Comparison of ENCODE assay signal across 8 mouse cellular contexts in the genomic region with DNA sequence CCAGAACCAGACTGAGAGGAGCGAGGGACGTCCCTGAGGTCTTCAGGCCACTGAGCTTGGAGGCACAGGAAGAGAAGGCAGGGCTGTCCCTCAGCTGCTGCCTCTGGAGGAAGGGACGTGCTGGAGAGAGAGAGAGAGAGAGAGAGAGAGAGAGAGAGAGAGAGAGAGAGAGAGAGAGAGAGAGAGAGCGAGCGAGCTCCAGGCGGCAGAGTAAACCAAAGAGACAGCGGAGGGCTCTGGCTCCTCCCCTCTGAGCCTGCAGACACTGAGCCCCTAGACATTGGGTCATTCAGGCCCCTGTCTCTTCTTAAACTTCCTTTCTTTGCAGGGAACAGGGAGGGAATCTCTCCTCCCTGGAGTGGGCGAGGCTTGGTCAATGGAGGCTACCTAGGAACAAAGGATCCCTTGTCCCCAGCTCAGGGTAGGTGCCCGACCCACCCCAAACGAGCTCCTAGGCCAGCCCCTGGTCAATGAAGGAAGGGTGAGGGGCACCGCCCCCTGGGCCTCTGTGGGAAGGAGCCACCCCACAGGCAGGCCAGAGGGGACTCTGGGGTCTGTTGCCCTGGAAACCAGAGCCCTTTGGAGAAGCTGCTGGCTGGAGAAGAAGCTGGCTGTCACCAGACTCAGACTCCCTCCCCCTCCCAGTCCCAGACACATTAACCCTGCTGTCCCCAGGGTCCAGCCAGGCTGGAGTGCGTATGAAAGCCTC. TPM values are rescaled to one million over a fixed set of nuclear protein-coding genes. Genes with fewer than 3 reads are reported as not detected.
A peak's percentile ranks its signal among the peaks of the same experiment; 100 is the strongest.
DNase-seq lines count a peak whose midpoint lies in the region; ATAC-seq and TF ChIP-seq lines count a peak whose summit lies in the region.

No protein-coding gene starts in this region.

- H3K36me3 ChIP-seq in heart, postnatal 0 days (replicated peaks; ENCODE audit: control insufficient read depth, insufficient read depth, low read length), result no peaks in the 10 kb centered on the region
- no peaks in the 10 kb centered on the region for H3K36me3 ChIP-seq in liver, embryonic 14.5 days (replicated peaks; ENCODE audit: control insufficient read depth, insufficient read depth, low read depth)

- WGBS in heart, postnatal 0 days, result 21% methylated on average over 10 of the region's 12 CpGs
- 12% methylated on average over 11 of the region's 12 CpGs for whole genome bisulfite sequencing in liver, embryonic 14.5 days (ENCODE audit: insufficient replicate concordance)

- peaks cover 29% of the 10 kb centered on the region for H3K4me1 ChIP-seq in heart, postnatal 0 days (ENCODE audit: control insufficient read depth, insufficient read depth)
- H3K4me1 ChIP-seq in liver, embryonic 14.5 days (replicated peaks; ENCODE audit: control insufficient read depth in 2 of 2, insufficient read depth in 2 of 2, low read length in 1 of 2), result peaks cover 0 to 15% of the 10 kb centered on the region in 2 experiments; a peak in 3 of 4 replicates

- H3K27me3 ChIP-seq in heart, postnatal 0 days (ENCODE audit: control insufficient read depth, insufficient read depth, low read length), result no peaks in the 10 kb centered on the region
- H3K27me3 ChIP-seq in liver, embryonic 14.5 days (ENCODE audit: control insufficient read depth, insufficient read depth, low read length), result no peaks in the 10 kb centered on the region

- no peaks in the 10 kb centered on the region for H3K9me3 ChIP-seq in heart, postnatal 0 days (replicated peaks; ENCODE audit: control insufficient read depth, low read length)
- H3K9me3 ChIP-seq in liver, embryonic 14.5 days (ENCODE audit: control insufficient read depth, low read length), result no peaks in the 10 kb centered on the region

- H3K4me3 ChIP-seq in heart, postnatal 0 days (ENCODE audit: low read depth, low read length), result no peak overlapping the region
- H3K4me3 ChIP-seq in liver, embryonic 14.5 days (ENCODE audit: insufficient read depth in 1 of 2, low read depth in 2 of 2, low read length in 2 of 2), result no peak overlapping the region

- H3K4me2 ChIP-seq in heart, postnatal 0 days (ENCODE audit: low read depth, low read length), result peak overlapping the region; percentile 41
- peak overlapping the region; percentile 9; the same call in 1 of the 2 replicates for H3K4me2 ChIP-seq in liver, embryonic 14.5 days (ENCODE audit: low read depth)

- no peak for TF ChIP-seq EP300 in heart, postnatal 0 days (IDR thresholded peaks at IDR 0.05; ENCODE audit: low read depth)
- no peak for TF ChIP-seq EP300 in liver, embryonic 14.5 days (IDR thresholded peaks at IDR 0.05; ENCODE audit: low read depth)

- TF ChIP-seq CTCF in heart, postnatal 0 days (IDR thresholded peaks at IDR 0.05; ENCODE audit: low read depth), result no peak
- no peak for TF ChIP-seq CTCF in liver, embryonic 14.5 days (IDR thresholded peaks at IDR 0.05; ENCODE audit: low read depth)

- H3K27ac ChIP-seq in heart, postnatal 0 days (ENCODE audit: low read depth), result peak overlapping the region; percentile 73
- no peak overlapping the region for H3K27ac ChIP-seq in liver, embryonic 14.5 days

- H3K9ac ChIP-seq in heart, postnatal 0 days (replicated peaks; ENCODE audit: low read depth, low read length), result 0 out of 2 replicates have a peak overlapping the region, but pooled peaks have one; percentile 26
- no peak overlapping the region for H3K9ac ChIP-seq in liver, embryonic 14.5 days (replicated peaks)

- no peak for DNase-seq in cerebellum, adult 11-12 months
- peak; percentile 66 for DNase-seq in fibroblast of lung, adult 2 months (ENCODE audit: low read depth)
- peak; percentile 60 for DNase-seq in heart, postnatal 0 days (ENCODE audit: low spot score)
- peak; percentile 84 for DNase-seq in kidney, postnatal 14 days
- no peak for DNase-seq in liver, embryonic 14.5 days (ENCODE audit: low read depth in 3 of 3, low spot score in 3 of 3)
- DNase-seq in retina, postnatal 7 days (ENCODE audit: low read depth, low spot score), result peak; percentile 34
- DNase-seq in spleen, postnatal 14 days (ENCODE audit: low spot score in 2 of 2), result no peak

- peak; percentile 33; the same call in 1 of the 2 replicates for ATAC-seq in cerebellum, adult (ENCODE audit: insufficient number of reproducible peaks, low FRiP score, low TSS enrichment)
- peak; percentile 64 for ATAC-seq in heart, postnatal 0 days (ENCODE audit: insufficient read depth, low read depth)
- ATAC-seq in liver, embryonic 14.5 days (ENCODE audit: insufficient read depth), result peak; percentile 36; the same call in 1 of the 2 replicates

RNA-seq across cellular contexts. Expression of gene Arhgef10l, which starts 41.2 kb away (rescaled TPM):
- total RNA-seq in heart, postnatal 0 days (2014; rRNA removed; ENCODE audit: low replicate concordance), result 46.8 and 52.8 TPM in 2 replicates
- polyA plus RNA-seq in heart, postnatal 0 days (2015; fragmentation: Nextera tagmentation; extraction: Ambion mirVana), result 12.1 and 15.4 TPM in 2 replicates
- polyA plus RNA-seq in liver, embryonic 14.5 days (2012; rRNA removed), result 2.4 and 2.8 TPM in 2 replicates
- 2.1 and 2.5 TPM in 2 replicates for polyA plus RNA-seq in liver, embryonic 14.5 days (2014; fragmentation: Nextera tagmentation; extraction: Ambion mirVana)

Comparison
In these comparisons a context has a peak if more than half of its experiments do, and no peak if none do; other contexts are left out.
1. DNase-seq: peak in fibroblast of lung, adult 2 months (single experiment), heart, postnatal 0 days (single experiment), kidney, postnatal 14 days (single experiment) and retina, postnatal 7 days (single experiment); none in cerebellum, adult 11-12 months (single experiment), liver, embryonic 14.5 days (0 of 3) and spleen, postnatal 14 days (0 of 2).
2. Peak in every context shown above with its lines, with median percentiles within 50 percentile points of each other: ATAC-seq.